Mouse (Mus musculus) midbrain, embryonic 12.5 days (tissue): ENCODE data around the gene Rpl39. TPM values are rescaled to one million over a fixed set of nuclear protein-coding genes. Genes with fewer than 3 reads are reported as not detected.
A peak's percentile ranks its signal among the peaks of the same experiment; 100 is the strongest.
"Not testable (repeated sequence)": the region's sequence is repeated elsewhere in the genome, so short reads cannot be mapped to it uniquely, and the experiment has no call there.

Source experiments
- ATAC-seq: fragments of 200-750 bp; cut with Nextera tagmentation; 2 replicates; pipeline ENCODE4 v1.8.0; 2017; ENCODE audit warnings: low read depth, moderate TSS enrichment, moderate library complexity; ENCODE audit not compliant: low FRiP score
- H3K27ac ChIP-seq: fragments of 300-500 bp; sonication (generic); replicated peaks from 2 replicates; pipeline ENCODE4 v1.5.1; 2016; ENCODE audit warnings: mild to moderate bottlenecking
- H3K27me3 ChIP-seq: fragments of 300-500 bp; sonication (generic); 2 replicates; pipeline ENCODE4 v1.6.1; 2016; ENCODE audit warnings: mild to moderate bottlenecking
- H3K36me3 ChIP-seq: fragments of 300-500 bp; sonication (generic); 2 replicates; pipeline ENCODE4 v1.6.1; 2016
- H3K4me1 ChIP-seq: fragments of 300-500 bp; sonication (generic); 2 replicates; pipeline ENCODE4 v1.6.1; 2016
- H3K4me2 ChIP-seq: fragments of 300-500 bp; sonication (generic); replicated peaks from 2 replicates; pipeline ENCODE4 v1.6.1; 2016; ENCODE audit warnings: mild to moderate bottlenecking, moderate library complexity
- H3K4me3 ChIP-seq: fragments of 300-500 bp; sonication (generic); 2 replicates; pipeline ENCODE4 v1.5.1; 2016; ENCODE audit warnings: mild to moderate bottlenecking
- H3K9ac ChIP-seq: fragments of 300-500 bp; sonication (generic); replicated peaks from 2 replicates; pipeline ENCODE4 v1.6.1; 2016; ENCODE audit warnings: mild to moderate bottlenecking, moderate library complexity
- H3K9me3 ChIP-seq: fragments of 300-500 bp; sonication (generic); 2 replicates; pipeline ENCODE4 v1.6.1; 2016; ENCODE audit warnings: mild to moderate bottlenecking
- WGBS: fragments of 180-500 bp; shearing (Covaris S2); methylation state at CpG from one replicate; pipeline ENCODE4 v1.1.7; 2016; 5-methylcytosine and 5-hydroxymethylcytosine counted together
- polyA plus RNA-seq: library from polyadenylated mRNA; unstranded; fragments of >200 nt; fragmentation: Nextera tagmentation; extraction: Ambion mirVana; gene quantifications from 2 replicates; pipeline ENCODE4 v1.2.1, GENCODE M21; 2016

The Rpl39 gene
- polyA plus RNA-seq, 1 experiment from 2014 or later, result 412 TPM

- Histone ChIP-seq H3K9ac (no peak overlapping the region), H3K4me3 (no peak overlapping the region), H3K36me3 (peaks cover 13% of the 10 kb centered on the region), H3K4me1 (no peaks in the 10 kb centered on the region), H3K4me2 (no peak overlapping the region), H3K9me3 (no peaks in the 10 kb centered on the region), H3K27me3 (no peaks in the 10 kb centered on the region), H3K27ac (no peak overlapping the region)
- ATAC-seq, result no peak
- WGBS, result 93% methylated on average over 11 of the region's 11 CpGs
These were observed 10.0 kb upstream of the Rpl39 start for GRCm38 (mm10) chrX:37095106-37095768.

- Histone ChIP-seq H3K27ac (no peak overlapping the region), H3K4me3 (no peak overlapping the region), H3K4me2 (no peak overlapping the region), H3K27me3 (no peaks in the 10 kb centered on the region), H3K9ac (no peak overlapping the region), H3K36me3 (peaks cover 9% of the 10 kb centered on the region), H3K4me1 (no peaks in the 10 kb centered on the region), H3K9me3 (no peaks in the 10 kb centered on the region)
- 95% methylated on average over 3 of the region's 3 CpGs for WGBS
- ATAC-seq, result no peak
These were observed 6.3 kb upstream of the Rpl39 start for GRCm38 (mm10) chrX:37091457-37091856.

GRCm38 (mm10) chrX:37088778-37089177 is 3.6 kb upstream of the Rpl39 start:
- Histone ChIP-seq H3K27ac (no peak overlapping the region), H3K4me1 (no peaks in the 10 kb centered on the region), H3K4me2 (no peak overlapping the region), H3K9ac (no peak overlapping the region), H3K9me3 (no peaks in the 10 kb centered on the region), H3K4me3 (no peak overlapping the region), H3K36me3 (peaks cover 5% of the 10 kb centered on the region; the same call in 1 of the 2 replicates), H3K27me3 (no peaks in the 10 kb centered on the region)
- WGBS, result 85% methylated on average over 1 of the region's 1 CpGs
- no peak for ATAC-seq

- peak overlapping the region; percentile 83 for H3K27ac ChIP-seq
- H3K4me1 ChIP-seq, result peaks cover 4% of the 10 kb centered on the region
These were observed 463 bp upstream of the Rpl39 start for GRCm38 (mm10) chrX:37085665-37086064.

GRCm38 (mm10) chrX:37084318-37084926 is 780 bp downstream of the Rpl39 start:
- whole genome bisulfite sequencing, result 21% methylated on average over 19 of the region's 19 CpGs
- H3K4me2 ChIP-seq, result peak overlapping the region; percentile 67
- peak; percentile 35 for ATAC-seq

More at GRCm38 (mm10) chrX:37085665-37086064, 463 bp upstream of the Rpl39 start:
- Histone ChIP-seq H3K4me3 (peak overlapping the region; percentile 55), H3K9me3 (no peaks in the 10 kb centered on the region), H3K4me2 (peak overlapping the region; percentile 67), H3K9ac (0 out of 2 replicates have a peak overlapping the region, but pooled peaks have one; percentile 11), H3K36me3 (peaks cover 12% of the 10 kb centered on the region), H3K27me3 (no peaks in the 10 kb centered on the region)
- no peak; the same call in 1 of the 2 replicates for ATAC-seq
- WGBS, result 29% methylated on average over 9 of the region's 9 CpGs

GRCm38 (mm10) chrX:37081194-37081593 is 4.0 kb downstream of the Rpl39 start:
- no peak for ATAC-seq
- H3K9me3 ChIP-seq, result no peaks in the 10 kb centered on the region

More at GRCm38 (mm10) chrX:37084318-37084926, 780 bp downstream of the Rpl39 start:
- H3K27ac ChIP-seq, result peak overlapping the region; percentile 83
- H3K4me1 ChIP-seq, result peaks cover 4% of the 10 kb centered on the region
- peaks cover 12% of the 10 kb centered on the region for H3K36me3 ChIP-seq
- peak overlapping the region; percentile 69 for H3K9ac ChIP-seq
- peak overlapping the region; percentile 55 for H3K4me3 ChIP-seq
- H3K9me3 ChIP-seq, result no peaks in the 10 kb centered on the region
- H3K27me3 ChIP-seq, result no peaks in the 10 kb centered on the region

GRCm38 (mm10) chrX:37080345-37080744 is 4.9 kb downstream of the Rpl39 start:
- H3K4me1 ChIP-seq, H3K27ac ChIP-seq, H3K9me3 ChIP-seq, H3K4me2 ChIP-seq, H3K9ac ChIP-seq, H3K27me3 ChIP-seq, ATAC-seq, H3K4me3 ChIP-seq: not testable (repeated sequence)
- WGBS, result 78% methylated on average over 4 of the region's 4 CpGs
- H3K36me3 ChIP-seq, result peaks cover 12% of the 10 kb centered on the region

More at GRCm38 (mm10) chrX:37081194-37081593, 4.0 kb downstream of the Rpl39 start:
- Histone ChIP-seq H3K9ac (no peak overlapping the region), H3K27me3 (no peaks in the 10 kb centered on the region), H3K36me3 (peaks cover 12% of the 10 kb centered on the region), H3K4me2 (no peak overlapping the region), H3K27ac (no peak overlapping the region), H3K4me3 (no peak overlapping the region), H3K4me1 (peaks cover 4% of the 10 kb centered on the region)
- 65% methylated on average over 6 of the region's 6 CpGs for WGBS

- WGBS, result 81% methylated on average over 8 of the region's 8 CpGs
- no peak overlapping the region for H3K9ac ChIP-seq
These were observed 8.6 kb downstream of the Rpl39 start for GRCm38 (mm10) chrX:37076651-37077050.

GRCm38 (mm10) chrX:37074262-37074892 is 10.8 kb downstream of the Rpl39 start:
- Histone ChIP-seq H3K4me2 (no peak overlapping the region), H3K9me3 (no peaks in the 10 kb centered on the region), H3K4me3 (no peak overlapping the region), H3K4me1 (no peaks in the 10 kb centered on the region), H3K27ac (no peak overlapping the region), H3K9ac (no peak overlapping the region), H3K27me3 (no peaks in the 10 kb centered on the region), H3K36me3 (no peaks in the 10 kb centered on the region)
- ATAC-seq, result no peak
- 37% methylated on average over 9 of the region's 9 CpGs for WGBS

More at GRCm38 (mm10) chrX:37076651-37077050, 8.6 kb downstream of the Rpl39 start:
- ATAC-seq, result no peak
- Histone ChIP-seq H3K27me3 (no peaks in the 10 kb centered on the region), H3K36me3 (peaks cover 2% of the 10 kb centered on the region), H3K27ac (no peak overlapping the region), H3K4me1 (no peaks in the 10 kb centered on the region), H3K9me3 (no peaks in the 10 kb centered on the region), H3K4me3 (no peak overlapping the region), H3K4me2 (no peak overlapping the region)

- no peak overlapping the region for H3K4me3 ChIP-seq
- WGBS, result 91% methylated on average over 5 of the region's 5 CpGs
- no peaks in the 10 kb centered on the region for H3K36me3 ChIP-seq
- H3K4me2 ChIP-seq, result no peak overlapping the region
- H3K9me3 ChIP-seq, result no peaks in the 10 kb centered on the region
- H3K9ac ChIP-seq, result no peak overlapping the region
- H3K27ac ChIP-seq, result no peak overlapping the region
- H3K4me1 ChIP-seq, result no peaks in the 10 kb centered on the region
- H3K27me3 ChIP-seq, result no peaks in the 10 kb centered on the region
- ATAC-seq, result no peak
These were observed 16.4 kb downstream of the Rpl39 start for GRCm38 (mm10) chrX:37068766-37069165.

- H3K4me3 ChIP-seq, result no peak overlapping the region
- H3K27me3 ChIP-seq, result no peaks in the 10 kb centered on the region
- no peak overlapping the region for H3K9ac ChIP-seq
- no peak overlapping the region for H3K4me2 ChIP-seq
- no peaks in the 10 kb centered on the region for H3K4me1 ChIP-seq
- H3K27ac ChIP-seq, result no peak overlapping the region
- WGBS, result 78% methylated on average over 3 of the region's 3 CpGs
- no peak for ATAC-seq
- H3K36me3 ChIP-seq, result no peaks in the 10 kb centered on the region
- no peaks in the 10 kb centered on the region for H3K9me3 ChIP-seq
These were observed 17.9 kb downstream of the Rpl39 start for GRCm38 (mm10) chrX:37067299-37067698.

GRCm38 (mm10) chrX:37063902-37064301 is 21.3 kb downstream of the Rpl39 start:
- WGBS, result 89% methylated on average over 9 of the region's 9 CpGs
- H3K4me1 ChIP-seq, result no peaks in the 10 kb centered on the region
- no peaks in the 10 kb centered on the region for H3K9me3 ChIP-seq
- no peak overlapping the region for H3K4me3 ChIP-seq
- H3K27me3 ChIP-seq, result no peaks in the 10 kb centered on the region
- no peak overlapping the region for H3K4me2 ChIP-seq
- no peak overlapping the region for H3K27ac ChIP-seq
- H3K36me3 ChIP-seq, result no peaks in the 10 kb centered on the region
- ATAC-seq, result no peak
- H3K9ac ChIP-seq, result no peak overlapping the region
